Mouse (Mus musculus) retina, embryonic 14.5 days (tissue): ENCODE data around the gene Elf3.
"Not testable (repeated sequence)": the region's sequence is repeated elsewhere in the genome, so short reads cannot be mapped to it uniquely, and the experiment has no call there.

ENCODE experiments used
- DNase-seq: peaks from one replicate; pipeline ENCODE4 v3.0.0-alpha.2; 2015; ENCODE audit warnings: low spot score

Elf3 gene

GRCm38 (mm10) chr1:135258380-135259127, at the start of gene Elf3:
Gene Elf3, minus strand, starts transcription at chr1:135258568.
- DNase-seq: peak; percentile 69

GRCm38 (mm10) chr1:135290908-135291307, 32.5 kb upstream of the Elf3 start:
- no peak for DNase-seq

GRCm38 (mm10) chr1:135286311-135286710, 27.9 kb upstream of the Elf3 start:
- DNase-seq: no peak

- peak; percentile 79 for DNase-seq
Measured at GRCm38 (mm10) chr1:135283826-135284291, 25.5 kb upstream of the Elf3 start, which contains the start of gene Rnpep. Gene Rnpep, minus strand, starts transcription at chr1:135284084.

- no peak for DNase-seq
Measured at GRCm38 (mm10) chr1:135283287-135283825, 25.0 kb upstream of the Elf3 start.

GRCm38 (mm10) chr1:135282536-135283286, 24.3 kb upstream of the Elf3 start:
- no peak for DNase-seq

GRCm38 (mm10) chr1:135281841-135282240, 23.5 kb upstream of the Elf3 start:
- no peak for DNase-seq

GRCm38 (mm10) chr1:135280646-135281045, 22.3 kb upstream of the Elf3 start:
- no peak for DNase-seq

GRCm38 (mm10) chr1:135271371-135271770, 13.0 kb upstream of the Elf3 start:
- no peak for DNase-seq

- no peak for DNase-seq
Measured at GRCm38 (mm10) chr1:135267663-135268446, 9.5 kb upstream of the Elf3 start.

GRCm38 (mm10) chr1:135265834-135266233, 7.5 kb upstream of the Elf3 start:
- no peak for DNase-seq

- no peak for DNase-seq
Measured at GRCm38 (mm10) chr1:135263316-135263715, 4.9 kb upstream of the Elf3 start.

GRCm38 (mm10) chr1:135262329-135262728, 4.0 kb upstream of the Elf3 start:
- no peak for DNase-seq

GRCm38 (mm10) chr1:135260931-135261330, 2.6 kb upstream of the Elf3 start:
- DNase-seq: no peak

- peak; percentile 92 for DNase-seq
Measured at GRCm38 (mm10) chr1:135259128-135259436, 714 bp upstream of the Elf3 start.

GRCm38 (mm10) chr1:135256299-135256698, 2.1 kb downstream of the Elf3 start:
- DNase-seq: no peak

- no peak for DNase-seq
Measured at GRCm38 (mm10) chr1:135252854-135253253, 5.5 kb downstream of the Elf3 start.

- DNase-seq: no peak
Measured at GRCm38 (mm10) chr1:135251405-135251804, 7.0 kb downstream of the Elf3 start.

- DNase-seq: no peak
Measured at GRCm38 (mm10) chr1:135250706-135251105, 7.7 kb downstream of the Elf3 start.

GRCm38 (mm10) chr1:135248434-135248850, 9.9 kb downstream of the Elf3 start:
- DNase-seq: peak; percentile 7

GRCm38 (mm10) chr1:135244014-135244413, 14.4 kb downstream of the Elf3 start:
- DNase-seq: no peak

GRCm38 (mm10) chr1:135240206-135240605, 18.2 kb downstream of the Elf3 start:
- DNase-seq: not testable (repeated sequence)
